Mouse (Mus musculus): ENCODE results near the gene Pold3. TPM values are rescaled to one million over a fixed set of nuclear protein-coding genes. Genes with fewer than 3 reads are reported as not detected.

The Pold3 gene
- total RNA-seq, 2 experiments from 2014 or later, result 49.6 to 51.8 TPM

DNA sequence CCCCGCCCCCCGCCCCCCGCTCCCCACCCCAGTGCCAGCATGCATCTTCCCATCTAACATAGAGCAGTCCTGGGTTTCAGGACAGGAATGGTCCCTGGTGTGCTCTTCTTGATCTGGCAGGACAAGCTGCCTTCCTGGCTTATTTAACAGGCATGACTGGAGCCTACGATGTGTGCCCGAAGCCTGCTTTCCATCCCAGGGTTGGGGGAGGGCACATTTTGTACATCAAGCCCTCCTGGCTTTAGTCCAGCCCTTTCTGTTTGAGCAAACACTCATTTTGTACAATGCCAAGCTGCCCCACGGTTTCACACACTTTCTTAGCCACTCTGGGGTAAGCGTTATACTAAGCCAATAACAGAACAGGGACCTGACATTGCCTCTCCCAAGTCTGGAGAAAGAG is 85.3 kb downstream of the Pold3 start:
- peak; percentile 81 for DNase-seq
- intact Hi-C loops (cut with DNase I), result no loop called here

- intact Hi-C loops (cut with DNase I), result no loop called here
- DNase-seq, result peak; percentile 33
These were observed 86.4 kb downstream of the Pold3 start for GRCm38 (mm10) chr7:100034815-100035463.

DNA sequence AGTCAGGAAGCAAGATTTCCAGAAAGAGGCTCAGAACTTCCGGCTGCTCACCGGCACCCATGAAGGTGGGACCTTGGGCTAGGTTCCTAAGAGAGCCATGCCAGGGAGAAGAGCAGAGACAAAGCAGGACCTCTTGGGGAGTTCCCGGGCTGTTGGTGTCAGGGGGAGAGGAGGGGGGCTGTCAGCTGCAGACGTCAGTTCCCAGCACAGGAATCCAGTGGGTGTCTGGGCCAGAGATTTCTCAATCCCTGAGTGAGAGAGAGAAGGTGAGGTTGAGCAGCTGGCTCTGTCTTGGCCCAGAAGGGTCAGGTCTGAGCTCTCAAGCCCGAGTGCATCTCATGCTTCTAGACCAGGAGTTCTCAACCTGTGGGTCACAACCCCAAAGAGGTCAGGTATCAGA is 87.7 kb downstream of the Pold3 start:
- intact Hi-C loops (cut with DNase I), result no loop called here

More for the DNA sequence above, 87.7 kb downstream of the Pold3 start:
- no peak for DNase-seq

Other genes with a start within 250 kb of the Pold3 start
- 10 to 100 TPM; 25.4 to 27.1 TPM for gene Rnf169, start 141.1 kb downstream of the Pold3 start, total RNA-seq (2021)
- gene Chrdl2, start 115.4 kb downstream of the Pold3 start, total RNA-seq (2021), result not detected
- gene Lipt2, start 37.7 kb upstream of the Pold3 start, total RNA-seq (2021), result 1 to 10 TPM; 6.8 to 7.6 TPM
- gene Kcne3, start 54.9 kb upstream of the Pold3 start, total RNA-seq (2021), result not detected
- 100 to 1,000 TPM; 266 to 271 TPM for gene Pgm2l1, start 105.8 kb upstream of the Pold3 start, total RNA-seq (2021)
- gene P4ha3, start 164.0 kb upstream of the Pold3 start, total RNA-seq (2021), result 1 to 10 TPM; 6.8 to 8.7 TPM

Measured in left cerebral cortex, postnatal 4 days (tissue).